Mouse (Mus musculus) small intestine, adult 2 months (tissue): ENCODE measurements at regions not wholly inside any gene's neighbourhood (a gene's known extent, or its start where the extent isn't known, plus 50 kb on each side); places are given as distances from the start of the nearest gene placed in this dataset.

Experiments used
- CTCF ChIP-seq: fragments of 200-500 bp; IDR thresholded peaks from 2 replicates; pipeline ENCODE4 v1.5.1; 2012; ENCODE audit warnings: low read depth, mild to moderate bottlenecking, control low read depth, inconsistent platforms, low read length, moderate library complexity, mixed read lengths; ENCODE audit not compliant: insufficient replicate concordance, insufficient read length; ENCODE audit errors: extremely low read depth
- POLR2A ChIP-seq: fragments of 200-500 bp; IDR thresholded peaks from 2 replicates; pipeline ENCODE4 v1.6.1; 2012; ENCODE audit warnings: low read depth, mild to moderate bottlenecking, control low read depth, inconsistent platforms, low read length, moderate library complexity

GRCm38 (mm10) chr12:25621142-25621541, 524.2 kb upstream of the Id2 start:
- TF ChIP-seq CTCF (no peak), POLR2A (no peak)
